Mouse (Mus musculus): ENCODE measurements at regions not wholly inside any gene's neighbourhood (a gene's known extent, or its start where the extent isn't known, plus 50 kb on each side); places are given as distances from the start of the nearest gene placed in this dataset.
"Not testable (repeated sequence)": the region's sequence is repeated elsewhere in the genome, so short reads cannot be mapped to it uniquely, and the experiment has no call there.

GRCm38 (mm10) chr10:22556401-22556800 is 88.4 kb upstream of the Slc2a12 start:
- not testable (repeated sequence) for DNase-seq

DNA sequence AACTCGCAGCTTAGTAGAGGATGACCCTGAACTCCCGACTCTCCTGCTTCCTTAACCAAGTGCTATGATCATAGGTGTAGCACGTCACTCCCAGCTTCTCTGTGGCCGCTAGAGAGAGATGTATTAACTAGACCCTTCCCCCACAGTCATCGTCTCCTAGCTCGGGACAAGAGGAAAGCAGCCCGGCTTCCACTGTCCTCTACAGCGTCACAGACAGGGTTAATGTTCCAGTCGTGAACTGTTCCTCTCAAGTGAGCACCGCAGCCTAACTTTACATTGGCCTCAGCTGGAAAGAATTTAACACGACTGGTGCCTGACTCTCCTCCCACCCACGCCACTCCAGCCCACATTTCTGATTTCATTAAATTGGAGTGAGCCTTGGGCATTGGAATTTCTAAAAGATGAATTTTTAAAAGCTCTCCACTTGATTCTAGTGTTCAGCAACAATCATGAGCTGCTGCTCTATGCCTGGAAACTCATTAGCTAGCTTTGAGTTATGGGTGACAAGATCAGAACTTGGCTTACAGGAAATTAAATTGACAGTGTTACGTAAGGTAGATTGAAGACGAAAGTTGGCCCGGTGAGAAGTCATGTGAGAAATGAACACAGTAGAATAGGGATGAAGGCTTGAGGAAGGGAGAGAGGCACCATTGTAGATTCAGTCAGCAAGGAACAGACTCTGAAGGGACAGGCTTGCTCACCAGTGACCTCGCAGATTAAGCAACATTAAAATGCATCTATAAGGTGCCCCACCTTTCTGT is 75.4 kb upstream of the Slc2a12 start:
- not testable (repeated sequence) for DNase-seq

DNA sequence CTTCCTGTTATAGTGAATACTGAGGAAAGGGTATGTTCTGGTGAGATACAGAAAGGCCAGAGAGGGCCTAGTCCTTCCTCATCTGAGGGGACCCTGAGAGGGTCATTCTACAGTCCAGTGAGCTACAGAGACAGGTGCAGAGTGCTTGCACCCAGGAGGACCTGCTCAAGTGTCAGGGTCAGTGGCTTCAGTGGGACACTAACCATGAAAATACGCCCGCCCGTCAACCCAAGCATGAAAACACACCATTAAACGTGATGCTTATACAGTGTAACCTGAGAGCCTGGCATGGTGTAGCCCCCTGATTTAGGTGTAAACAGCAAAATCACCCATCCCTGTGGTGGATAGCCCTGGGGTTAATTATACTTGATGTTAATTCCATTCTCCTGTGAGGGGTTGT is 70.8 kb upstream of the Slc2a12 start:
- DNase-seq: not testable (repeated sequence)

DNA sequence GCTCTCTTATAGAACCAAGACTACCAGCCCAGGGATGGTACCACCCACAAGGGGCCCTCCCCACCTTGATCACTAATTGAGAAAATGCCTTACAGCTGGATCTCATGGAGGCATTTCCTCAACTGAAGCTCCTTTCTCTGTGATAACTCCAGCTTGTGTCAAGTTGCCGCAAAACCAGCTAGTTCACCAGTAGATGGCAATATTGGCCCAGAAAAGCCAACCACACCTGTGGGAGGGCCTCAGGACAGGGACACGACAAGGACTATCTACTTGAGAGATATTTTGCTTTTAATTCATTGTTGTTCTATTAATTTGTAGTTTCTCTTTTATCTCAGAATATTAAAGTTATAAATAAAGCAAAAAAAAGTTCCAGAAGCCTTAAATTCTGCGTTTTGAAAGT is 65.4 kb upstream of the Slc2a12 start:
- peak; percentile 36 for DNase-seq

DNA sequence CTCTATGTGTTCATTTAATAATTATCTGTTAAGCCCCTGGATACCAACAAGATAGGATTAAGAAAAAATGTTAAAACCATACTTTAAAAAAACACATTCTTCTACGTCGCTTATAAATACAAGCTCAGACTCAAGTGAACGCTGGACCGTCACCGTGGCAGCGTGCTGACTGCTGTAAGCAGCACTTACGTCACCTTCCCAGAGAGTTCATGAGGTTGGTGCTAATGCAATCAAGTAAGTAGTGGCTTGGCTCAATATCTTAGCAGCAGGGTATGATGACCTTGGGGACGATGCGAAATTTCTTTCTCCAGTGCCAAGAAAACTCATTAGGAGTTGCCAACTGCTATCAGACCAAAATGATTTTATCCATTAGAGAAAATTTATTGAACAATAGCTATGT is 63.5 kb upstream of the Slc2a12 start:
- DNase-seq: not testable (repeated sequence)

- not testable (repeated sequence) for DNase-seq
Measured at GRCm38 (mm10) chr10:22583306-22583705, 61.5 kb upstream of the Slc2a12 start.

DNA sequence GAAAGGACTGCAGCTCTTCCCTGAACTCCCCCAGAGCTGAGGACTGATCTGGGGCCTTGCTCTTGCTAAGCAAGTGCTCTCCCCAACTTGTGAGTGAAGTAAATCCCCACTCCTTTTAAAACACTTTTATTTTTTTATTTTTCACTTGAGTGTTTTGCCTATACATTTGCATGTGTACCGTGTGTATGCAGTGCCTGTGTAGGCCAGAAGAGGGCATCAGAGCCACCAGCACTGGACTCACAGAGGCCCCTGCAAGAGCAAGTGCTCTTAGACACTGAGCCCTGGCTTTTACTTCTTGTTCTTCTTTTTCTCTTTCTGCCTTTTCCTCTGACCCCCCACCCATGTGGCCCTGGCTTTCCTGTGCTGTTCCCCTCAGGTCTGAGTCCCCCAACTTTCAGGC is 56.2 kb upstream of the Slc2a12 start:
- not testable (repeated sequence) for DNase-seq

- not testable (repeated sequence) for DNase-seq
Measured at GRCm38 (mm10) chr10:22591664-22592063, 53.1 kb upstream of the Slc2a12 start.

DNA sequence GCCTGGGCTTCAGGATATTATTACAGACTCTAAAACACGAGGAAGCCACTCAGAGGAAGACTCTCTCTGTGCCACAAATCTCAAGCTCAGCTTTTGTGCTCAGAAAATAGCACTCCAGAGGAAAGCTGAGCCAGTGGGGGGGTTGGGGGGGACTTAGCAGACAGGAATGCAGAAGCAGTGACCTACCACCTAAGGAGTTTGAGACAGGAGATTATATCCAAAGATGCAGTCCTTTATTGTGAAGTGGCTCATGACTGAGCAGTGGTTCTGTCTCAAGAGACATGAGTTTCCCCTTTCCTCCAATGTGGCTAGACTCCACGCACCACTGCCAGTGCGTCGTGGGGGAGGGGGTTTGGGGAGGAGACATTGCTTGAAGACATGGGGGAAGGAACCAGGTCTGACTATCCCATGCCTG is 52.6 kb upstream of the Slc2a12 start:
- DNase-seq: not testable (repeated sequence)

DNA sequence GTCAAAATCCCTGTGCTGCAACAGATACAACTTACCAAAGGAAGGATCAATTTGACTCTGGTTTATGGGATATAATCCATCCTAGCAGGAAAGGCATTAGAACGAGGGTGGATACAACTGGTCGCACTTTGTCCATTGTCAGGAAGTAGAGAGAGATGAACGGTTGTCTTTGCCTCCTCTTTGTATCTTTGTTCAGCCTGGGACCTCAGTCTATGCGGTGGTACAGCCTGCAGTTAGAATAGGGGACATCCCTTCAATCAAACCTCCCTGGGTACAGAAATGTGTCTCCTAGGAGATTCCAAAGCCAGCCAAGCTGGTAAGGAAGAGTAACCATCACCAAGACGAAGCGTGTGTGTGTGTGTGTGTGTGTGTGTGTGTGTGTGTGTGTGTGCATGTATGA is 52.1 kb upstream of the Slc2a12 start:
- not testable (repeated sequence) for DNase-seq

All from right cerebral cortex, postnatal 25 days (tissue).